Mouse (Mus musculus) left cerebral cortex, postnatal 25 days (tissue): ENCODE results near the gene Axin1. TPM values are rescaled to one million over a fixed set of nuclear protein-coding genes. Genes with fewer than 3 reads are reported as not detected.
"Not testable (repeated sequence)": the region's sequence is repeated elsewhere in the genome, so short reads cannot be mapped to it uniquely, and the experiment has no call there.

Experiments
- DNase-seq, 2 experiments: peaks; one replicate each; pipeline ENCODE4 v3.0.0; 2022; ENCODE audit warnings: low spot score in 2 of 2, mixed read lengths in 1 of 2
- intact Hi-C: fragments of 180-260 bp; cut with DNase I; formaldehyde crosslinking; loops from one replicate; pipeline ENCODE4 v1.15.1; 2025
- total RNA-seq, 2 experiments: library from RNA; stranded (reverse); gene quantifications; 2 replicates each; pipeline ENCODE4 v1.2.3; 2021

Gene Axin1
- total RNA-seq, 2 experiments from 2014 or later: 21.1 to 21.6 TPM

DNA sequence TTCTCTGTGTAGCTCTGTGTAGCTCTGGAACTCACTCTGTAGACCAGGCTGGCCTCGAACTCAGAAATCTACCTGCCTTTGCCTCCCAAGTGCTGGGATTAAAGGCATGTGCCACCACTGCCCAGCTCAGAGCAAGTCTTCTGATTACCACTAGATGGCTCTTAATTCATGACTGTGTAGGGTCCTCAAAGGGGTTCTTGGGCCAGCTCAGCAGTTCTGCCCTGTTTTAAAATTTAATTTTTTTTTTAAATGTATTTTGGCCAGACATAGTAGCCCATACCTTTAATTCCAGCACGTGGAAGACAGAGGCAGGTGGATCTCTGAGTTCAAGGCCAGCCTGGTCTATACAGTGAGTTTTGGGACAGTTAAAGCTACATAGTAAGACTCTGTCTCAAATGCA, 36.8 kb downstream of the Axin1 start:
- intact Hi-C loops, DNase-seq: not testable (repeated sequence)

GRCm38 (mm10) chr17:26178611-26179010, 40.1 kb downstream of the Axin1 start:
- DNase-seq: no peak
- intact Hi-C loops: no loop called here

DNA sequence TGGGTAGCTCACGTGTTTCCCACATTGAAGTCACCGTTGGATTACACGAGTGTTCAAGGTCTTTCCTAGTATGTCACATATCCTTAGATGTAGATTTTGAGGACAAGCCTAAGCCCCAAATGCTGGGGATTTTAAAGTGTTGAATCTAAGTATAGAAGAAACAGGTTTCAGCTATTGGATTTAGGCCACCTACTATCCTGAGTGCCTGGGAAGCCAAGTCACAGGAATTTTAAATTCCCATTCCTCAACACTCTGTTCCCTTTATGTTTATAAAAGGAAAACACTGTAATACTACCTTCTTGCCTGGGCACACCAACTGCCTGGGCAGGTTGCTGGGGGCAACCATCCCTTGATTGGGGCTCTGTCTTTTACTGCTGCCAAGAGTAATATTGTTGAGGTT, 42.7 kb downstream of the Axin1 start:
- peak in 1 of 2 experiments; percentile 58 for DNase-seq
- intact Hi-C loops: no loop called here

DNA sequence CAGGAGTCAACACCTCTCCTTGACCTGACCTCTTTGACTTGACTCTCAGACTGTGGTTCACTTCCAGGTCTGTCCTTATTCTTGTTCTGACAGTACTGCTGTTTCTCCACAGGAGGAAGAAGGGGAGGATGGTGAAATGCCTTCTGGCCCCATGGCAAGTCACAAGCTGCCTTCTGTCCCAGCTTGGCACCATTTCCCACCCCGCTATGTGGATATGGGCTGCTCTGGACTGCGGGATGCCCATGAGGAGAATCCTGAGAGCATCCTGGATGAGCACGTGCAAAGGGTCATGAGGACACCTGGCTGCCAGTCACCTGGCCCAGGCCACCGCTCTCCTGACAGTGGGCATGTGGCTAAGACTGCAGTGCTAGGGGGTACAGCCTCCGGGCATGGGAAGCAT, 49.1 kb downstream of the Axin1 start:
- DNase-seq: no peak
- intact Hi-C loops: no loop called here

DNA sequence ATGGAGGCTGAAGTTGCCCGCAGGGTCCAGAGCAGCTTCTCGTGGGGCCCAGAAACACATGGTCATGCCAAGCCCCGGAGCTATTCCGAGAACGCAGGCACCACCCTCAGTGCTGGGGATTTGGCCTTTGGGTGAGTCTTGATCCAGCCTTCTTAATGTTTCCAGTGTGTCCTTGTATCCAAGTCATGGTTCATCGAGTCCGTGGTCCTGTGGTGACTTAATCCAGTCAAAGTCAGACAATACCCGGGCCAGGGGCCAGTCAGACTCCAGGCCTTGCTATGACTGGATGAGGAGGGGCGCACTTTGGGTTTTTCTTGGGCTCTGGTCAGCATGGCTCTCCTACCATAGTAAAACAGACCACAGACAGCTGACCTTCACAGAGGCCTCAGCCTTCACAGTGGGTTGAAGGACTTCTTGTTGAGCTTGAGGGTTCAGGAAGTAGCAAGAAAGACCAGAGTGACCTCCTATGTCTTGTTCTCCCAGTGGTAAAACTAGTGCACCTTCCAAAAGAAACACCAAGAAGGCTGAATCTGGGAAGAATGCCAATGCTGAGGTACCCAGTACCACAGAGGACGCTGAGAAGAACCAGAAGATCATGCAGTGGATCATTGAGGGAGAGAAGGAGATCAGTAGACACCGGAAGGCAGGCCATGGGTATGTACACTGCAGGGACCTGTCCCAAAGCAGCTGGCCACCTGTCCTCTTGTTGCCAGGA, 49.8 kb downstream of the Axin1 start:
- no peak for DNase-seq
- intact Hi-C loops: no loop called here

GRCm38 (mm10) chr17:26191486-26191885, 53.0 kb downstream of the Axin1 start:
- intact Hi-C loops: not testable (repeated sequence)

GRCm38 (mm10) chr17:26192481-26193190, 54.1 kb downstream of the Axin1 start:
- intact Hi-C loops: no loop called here
- no peak for DNase-seq

More at GRCm38 (mm10) chr17:26191486-26191885, 53.0 kb downstream of the Axin1 start:
- not testable (repeated sequence) for DNase-seq

GRCm38 (mm10) chr17:26198892-26199291, 60.4 kb downstream of the Axin1 start, which contains the start of gene Pdia2:
Gene Pdia2 (minus strand): TSS chr17:26199087.
- intact Hi-C loops: no loop called here
- DNase-seq: no peak

DNA sequence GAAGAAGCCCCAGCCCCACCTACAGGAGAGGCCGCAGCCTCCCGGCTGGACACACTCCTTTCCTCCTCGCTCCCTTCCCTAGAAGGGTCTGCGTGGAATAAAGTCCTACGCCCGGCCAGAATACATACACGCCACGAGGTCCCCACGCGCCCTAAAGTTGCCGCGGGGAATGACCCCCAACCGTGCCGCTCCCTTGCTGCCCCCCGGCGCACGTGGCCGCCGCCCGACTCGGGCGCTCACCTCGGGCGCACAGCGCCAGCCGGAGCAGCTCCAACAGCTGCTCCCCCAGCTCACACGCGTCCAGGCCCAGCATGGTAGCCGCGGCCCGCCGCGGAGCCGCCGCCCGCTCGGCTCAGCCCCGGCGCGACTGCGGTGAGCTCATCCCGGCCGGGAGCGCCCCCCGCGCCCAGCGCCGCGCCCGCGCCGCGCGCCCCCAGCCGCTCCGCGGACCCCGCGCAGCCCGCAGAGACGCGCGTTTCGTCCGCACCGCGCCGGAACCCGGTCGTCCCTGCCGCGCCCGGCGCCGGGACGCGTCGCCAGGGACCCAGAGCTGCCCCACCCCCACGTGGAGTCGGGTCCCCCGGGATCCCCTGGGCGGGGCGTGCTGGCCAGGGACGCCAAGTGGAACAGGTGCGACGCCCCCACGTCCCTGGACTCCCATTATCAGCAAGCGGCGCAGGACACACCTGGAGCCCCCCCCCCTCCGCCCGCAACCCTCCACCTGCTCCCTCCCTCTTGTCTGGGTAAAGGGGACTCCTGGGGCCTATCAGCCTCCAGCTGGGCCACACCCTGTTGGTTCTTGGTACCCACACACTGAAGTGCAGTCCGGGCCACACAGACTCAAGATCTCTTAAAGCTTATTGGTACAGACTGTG, 62.6 kb downstream of the Axin1 start:
- intact Hi-C loops: loop anchor here (5.0 kb wide), 1 partner anchor 41 kb away; the partner anchor contains the start of gene Fam234a
- peak; percentile 29 to 42 for DNase-seq

DNA sequence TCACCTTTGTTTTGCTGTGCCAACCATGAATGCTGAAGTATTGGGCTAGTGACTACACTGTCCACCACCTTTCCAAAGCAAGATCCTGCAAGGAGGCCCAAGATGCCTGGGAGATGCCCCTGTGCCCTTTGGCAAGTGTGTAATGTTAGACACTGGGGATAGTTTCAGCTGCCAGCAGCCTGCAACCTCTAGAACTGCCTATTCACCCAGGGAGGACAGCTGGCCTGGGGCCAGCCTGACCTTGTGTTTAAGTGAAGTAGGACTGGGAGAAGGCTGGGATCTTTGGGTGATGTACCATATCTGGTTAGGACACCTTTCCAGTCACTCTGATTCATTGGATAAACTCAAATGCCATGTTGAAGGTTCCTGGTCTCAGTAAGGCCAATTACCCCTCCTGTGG, 63.5 kb downstream of the Axin1 start:
- intact Hi-C loops: loop anchor here (5.0 kb wide), 1 partner anchor 40 kb away; the partner anchor contains the start of gene Fam234a
- DNase-seq: no peak

DNA sequence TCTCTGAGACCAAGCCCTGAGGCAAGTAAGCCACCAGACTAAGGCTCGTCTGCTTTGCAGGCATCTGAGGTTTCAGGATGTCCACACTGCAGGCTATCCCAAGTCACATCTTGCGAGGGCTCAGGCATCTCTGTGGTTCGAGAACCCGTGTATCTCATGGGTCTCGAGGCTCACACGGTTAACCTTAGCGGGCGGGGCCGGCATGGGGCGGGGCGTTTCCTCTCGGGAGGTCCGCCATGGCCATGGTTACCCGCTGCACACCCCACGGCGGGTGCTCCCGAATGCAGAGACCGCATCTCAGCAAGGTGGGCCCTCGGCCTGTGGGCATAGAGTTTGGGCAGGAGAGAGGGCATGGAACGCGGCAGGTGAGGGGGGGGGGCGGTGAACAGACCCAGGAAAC, 64.2 kb downstream of the Axin1 start, which contains the start of gene Rgs11:
TSS of gene Rgs11 (plus strand) at position 215 of the 400 bp plus-strand sequence.
- DNase-seq: peak; percentile 31 to 56
- intact Hi-C loops: loop anchor here (5.0 kb wide), 1 partner anchor 40 kb away; the partner anchor contains the start of gene Fam234a

- intact Hi-C loops: loop anchor here (5.0 kb wide), 1 partner anchor 39 kb away; the partner anchor contains the start of gene Fam234a
- DNase-seq: peak; percentile 68 to 82
Observed at GRCm38 (mm10) chr17:26203321-26203811, 64.9 kb downstream of the Axin1 start.

DNA sequence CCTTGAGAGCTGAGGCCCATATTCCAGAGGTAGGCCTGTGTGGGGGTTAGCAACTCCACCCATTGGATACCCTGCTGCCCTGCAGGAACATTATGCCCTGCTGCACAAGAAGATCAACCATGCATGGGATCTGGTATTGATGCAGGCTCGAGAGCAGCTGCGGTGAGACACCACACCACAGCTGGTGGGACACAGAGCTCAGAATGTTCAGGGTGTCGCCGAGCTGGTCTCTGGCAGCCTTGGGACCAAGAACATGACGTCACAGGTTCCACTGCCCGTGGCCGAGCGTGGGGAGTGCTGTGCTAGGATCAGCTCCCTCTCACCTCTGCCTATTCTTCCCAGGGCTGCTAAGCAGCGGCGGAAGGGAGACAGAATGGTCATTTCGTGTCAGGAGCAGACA, 66.3 kb downstream of the Axin1 start:
- no peak for DNase-seq
- intact Hi-C loops: loop anchor here (5.0 kb wide), 1 partner anchor 38 kb away; the partner anchor contains the start of gene Fam234a

GRCm38 (mm10) chr17:26206392-26206791, 67.9 kb downstream of the Axin1 start:
- intact Hi-C loops: no loop called here
- no peak for DNase-seq

- intact Hi-C loops: no loop called here
- no peak for DNase-seq
Observed at GRCm38 (mm10) chr17:26207686-26208085, 69.2 kb downstream of the Axin1 start, which contains the start of gene Arhgdig. Gene Arhgdig (minus strand): TSS chr17:26207786.

GRCm38 (mm10) chr17:26212241-26212640, 73.8 kb downstream of the Axin1 start:
- DNase-seq: no peak
- intact Hi-C loops: no loop called here

DNA sequence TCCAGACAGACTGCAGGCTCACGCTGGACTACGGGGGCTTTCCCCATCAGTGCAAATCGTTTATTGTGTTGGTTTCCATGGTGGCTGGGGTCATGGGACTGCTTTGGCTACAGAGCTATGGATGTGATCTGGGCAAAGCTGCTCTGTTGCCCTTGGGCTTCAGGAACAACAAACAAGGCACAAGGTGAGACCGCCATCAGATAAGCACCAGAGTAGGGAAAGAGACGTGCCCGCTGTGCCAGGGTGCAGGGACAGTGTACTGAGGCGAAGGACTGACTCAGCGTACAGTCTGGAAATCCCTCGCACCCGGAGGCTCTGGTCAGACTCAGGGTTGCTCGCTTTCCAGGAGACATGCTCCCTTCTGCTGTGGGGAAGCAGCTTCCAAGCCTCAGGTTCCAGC, 74.2 kb downstream of the Axin1 start:
- intact Hi-C loops: no loop called here
- no peak for DNase-seq

- intact Hi-C loops: no loop called here
- DNase-seq: no peak
Observed at GRCm38 (mm10) chr17:26221508-26221907, 83.0 kb downstream of the Axin1 start.

DNA sequence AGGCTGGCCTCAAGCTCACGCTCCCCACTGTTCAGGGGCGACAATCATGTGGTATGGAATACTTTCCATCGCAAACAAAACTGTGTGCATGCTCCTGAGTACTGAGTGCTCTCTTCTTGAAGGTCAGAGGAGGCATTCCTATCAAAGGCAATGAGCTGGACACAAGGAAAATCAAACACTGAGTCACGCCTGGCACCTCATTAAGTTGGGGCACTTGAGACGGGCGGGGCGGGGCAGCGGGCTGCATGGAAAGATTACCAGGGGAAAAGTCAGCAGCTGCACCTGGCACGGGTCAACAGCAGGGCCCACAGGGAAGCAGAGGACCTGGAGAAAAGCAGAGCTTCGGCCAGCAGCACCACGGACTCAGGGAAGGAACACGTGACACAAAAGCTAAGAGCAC, 86.7 kb downstream of the Axin1 start:
- intact Hi-C loops: no loop called here
- DNase-seq: no peak
